Mouse (Mus musculus): Measurements from ENCODE around the gene Zdhhc7.

- TF ChIP-seq CTCF (IDR thresholded peaks at IDR 0.05) (no peak), EP300 (IDR thresholded peaks at IDR 0.05) (no peak)
These were observed 6.5 kb downstream of the Zdhhc7 start for GRCm38 (mm10) chr8:120094801-120095200.

Measured in lung, postnatal 0 days (tissue).